Mouse (Mus musculus) neural tube, embryonic 13.5 days (tissue): ENCODE measurements at regions not wholly inside any gene's neighbourhood (a gene's known extent, or its start where the extent isn't known, plus 50 kb on each side); places are given as distances from the start of the nearest gene placed in this dataset.

Experiments
- ATAC-seq: fragments of 200-750 bp; cut with Nextera tagmentation; 2 replicates; pipeline ENCODE4 v1.8.0; 2017; ENCODE audit warnings: low read depth, mild to moderate bottlenecking, moderate TSS enrichment, moderate library complexity
- H3K27ac ChIP-seq: fragments of 300-500 bp; sonication (generic); replicated peaks from 2 replicates; pipeline ENCODE4 v1.5.1; 2015; ENCODE audit warnings: moderate library complexity, mild to moderate bottlenecking, inconsistent platforms
- H3K27me3 ChIP-seq: fragments of 300-500 bp; sonication (generic); 2 replicates; pipeline ENCODE4 v1.6.1; 2015; ENCODE audit warnings: mild to moderate bottlenecking, inconsistent platforms
- H3K36me3 ChIP-seq: fragments of 300-500 bp; sonication (generic); 2 replicates; pipeline ENCODE4 v1.6.1; 2015; ENCODE audit warnings: mild to moderate bottlenecking, inconsistent platforms
- H3K4me1 ChIP-seq: fragments of 300-500 bp; sonication (generic); replicated peaks from 2 replicates; pipeline ENCODE4 v1.6.1; 2015; ENCODE audit warnings: inconsistent platforms
- H3K4me2 ChIP-seq: fragments of 300-500 bp; sonication (generic); 2 replicates; pipeline ENCODE4 v1.6.1; 2015; ENCODE audit warnings: inconsistent platforms, mild to moderate bottlenecking, moderate library complexity
- H3K4me3 ChIP-seq: fragments of 300-500 bp; sonication (generic); 2 replicates; pipeline ENCODE4 v1.5.1; 2015; ENCODE audit warnings: mild to moderate bottlenecking, inconsistent platforms
- H3K9ac ChIP-seq: fragments of 300-500 bp; sonication (generic); 2 replicates; pipeline ENCODE4 v1.6.1; 2015; ENCODE audit warnings: moderate library complexity, mild to moderate bottlenecking, inconsistent platforms
- H3K9me3 ChIP-seq: fragments of 300-500 bp; sonication (generic); 2 replicates; pipeline ENCODE4 v1.6.1; 2016; ENCODE audit warnings: inconsistent platforms
- WGBS: fragments of 180-500 bp; shearing (Covaris S2); methylation state at CpG from one replicate; pipeline ENCODE4 v1.1.7; 2015; 5-methylcytosine and 5-hydroxymethylcytosine counted together

GRCm38 (mm10) chr12:99099881-99100280, 179.5 kb downstream of the Ttc8 start:
- ATAC-seq: no peak
- Histone ChIP-seq H3K4me1 (peaks cover 6% of the 10 kb centered on the region; the same call in 1 of the 2 replicates), H3K27me3 (no peaks in the 10 kb centered on the region), H3K36me3 (no peaks in the 10 kb centered on the region), H3K27ac (no peak overlapping the region), H3K4me2 (no peak overlapping the region), H3K9me3 (no peaks in the 10 kb centered on the region), H3K9ac (no peak overlapping the region), H3K4me3 (no peak overlapping the region)
- 87% methylated on average over 7 of the region's 7 CpGs for WGBS

- H3K4me1 ChIP-seq: no peaks in the 10 kb centered on the region
- WGBS: 90% methylated on average over 5 of the region's 5 CpGs
- H3K4me2 ChIP-seq: no peak overlapping the region
- peaks cover 11% of the 10 kb centered on the region for H3K9me3 ChIP-seq
- H3K36me3 ChIP-seq: no peaks in the 10 kb centered on the region
- H3K27ac ChIP-seq: no peak overlapping the region
- no peak overlapping the region for H3K9ac ChIP-seq
- ATAC-seq: no peak
- no peak overlapping the region for H3K4me3 ChIP-seq
- no peaks in the 10 kb centered on the region for H3K27me3 ChIP-seq
These were observed 188.2 kb downstream of the Ttc8 start for GRCm38 (mm10) chr12:99108616-99109015.

- Histone ChIP-seq H3K27me3 (no peaks in the 10 kb centered on the region), H3K4me2 (no peak overlapping the region), H3K9me3 (no peaks in the 10 kb centered on the region), H3K9ac (no peak overlapping the region), H3K27ac (no peak overlapping the region), H3K36me3 (no peaks in the 10 kb centered on the region), H3K4me1 (peaks cover 15% of the 10 kb centered on the region), H3K4me3 (no peak overlapping the region)
- WGBS: 83% methylated on average over 2 of the region's 2 CpGs
- no peak for ATAC-seq
These were observed 193.4 kb downstream of the Ttc8 start for GRCm38 (mm10) chr12:99113781-99114180.

- no peak for ATAC-seq
These were observed 196.1 kb downstream of the Ttc8 start for GRCm38 (mm10) chr12:99116491-99116890.

GRCm38 (mm10) chr12:99118381-99119115, 198.2 kb downstream of the Ttc8 start:
- no peaks in the 10 kb centered on the region for H3K36me3 ChIP-seq
- no peak overlapping the region for H3K9ac ChIP-seq
- H3K9me3 ChIP-seq: no peaks in the 10 kb centered on the region
- no peaks in the 10 kb centered on the region for H3K27me3 ChIP-seq
- no peak overlapping the region for H3K27ac ChIP-seq
- WGBS: 91% methylated on average over 12 of the region's 12 CpGs
- ATAC-seq: no peak
- H3K4me3 ChIP-seq: no peak overlapping the region
- no peak overlapping the region for H3K4me2 ChIP-seq
- peaks cover 15% of the 10 kb centered on the region for H3K4me1 ChIP-seq

More at GRCm38 (mm10) chr12:99116491-99116890, 196.1 kb downstream of the Ttc8 start:
- H3K4me3 ChIP-seq: no peak overlapping the region
- H3K36me3 ChIP-seq: no peaks in the 10 kb centered on the region
- no peak overlapping the region for H3K4me2 ChIP-seq
- 61% methylated on average over 7 of the region's 7 CpGs for WGBS
- no peak overlapping the region for H3K27ac ChIP-seq
- H3K4me1 ChIP-seq: peaks cover 15% of the 10 kb centered on the region
- no peaks in the 10 kb centered on the region for H3K9me3 ChIP-seq
- no peak overlapping the region for H3K9ac ChIP-seq
- no peaks in the 10 kb centered on the region for H3K27me3 ChIP-seq

- WGBS: 75% methylated on average over 9 of the region's 9 CpGs
These were observed 199.6 kb downstream of the Ttc8 start for GRCm38 (mm10) chr12:99119966-99120365.

GRCm38 (mm10) chr12:99123611-99124495, 203.5 kb downstream of the Ttc8 start:
- peaks cover 7% of the 10 kb centered on the region; the same call in 1 of the 2 replicates for H3K4me1 ChIP-seq
- H3K27me3 ChIP-seq: no peaks in the 10 kb centered on the region
- no peaks in the 10 kb centered on the region for H3K9me3 ChIP-seq
- no peak overlapping the region for H3K4me2 ChIP-seq
- no peak overlapping the region for H3K9ac ChIP-seq
- 76% methylated on average over 15 of the region's 15 CpGs for WGBS
- H3K36me3 ChIP-seq: no peaks in the 10 kb centered on the region
- no peak overlapping the region for H3K4me3 ChIP-seq
- ATAC-seq: no peak
- no peak overlapping the region for H3K27ac ChIP-seq

More at GRCm38 (mm10) chr12:99119966-99120365, 199.6 kb downstream of the Ttc8 start:
- no peak overlapping the region for H3K4me3 ChIP-seq
- H3K27me3 ChIP-seq: no peaks in the 10 kb centered on the region
- no peak overlapping the region for H3K4me2 ChIP-seq
- peaks cover 15% of the 10 kb centered on the region for H3K4me1 ChIP-seq
- no peak overlapping the region for H3K27ac ChIP-seq
- H3K9me3 ChIP-seq: no peaks in the 10 kb centered on the region
- H3K9ac ChIP-seq: no peak overlapping the region
- H3K36me3 ChIP-seq: no peaks in the 10 kb centered on the region
- no peak for ATAC-seq

- H3K36me3 ChIP-seq: no peaks in the 10 kb centered on the region
- no peaks in the 10 kb centered on the region for H3K9me3 ChIP-seq
- H3K4me3 ChIP-seq: no peak overlapping the region
- WGBS: 92% methylated on average over 2 of the region's 2 CpGs
- H3K4me1 ChIP-seq: peaks cover 7% of the 10 kb centered on the region; the same call in 1 of the 2 replicates
- no peaks in the 10 kb centered on the region for H3K27me3 ChIP-seq
- no peak overlapping the region for H3K4me2 ChIP-seq
- no peak for ATAC-seq
- H3K9ac ChIP-seq: no peak overlapping the region
- H3K27ac ChIP-seq: no peak overlapping the region
These were observed 205.8 kb downstream of the Ttc8 start for GRCm38 (mm10) chr12:99126129-99126528.
